Mouse (Mus musculus) lung, adult 2 months (tissue): ENCODE measurements around the gene Zfp366.

Experiments
- CTCF ChIP-seq: fragments of 200-500 bp; IDR thresholded peaks from 2 replicates; pipeline ENCODE4 v1.5.1; 2011; ENCODE audit warnings: mild to moderate bottlenecking, low read length, control low read depth; ENCODE audit not compliant: insufficient read depth
- POLR2A ChIP-seq: fragments of 200-500 bp; IDR thresholded peaks from 2 replicates; pipeline ENCODE4 v1.6.1; 2011; ENCODE audit warnings: low read depth, mild to moderate bottlenecking, control low read depth, low read length, borderline replicate concordance; ENCODE audit errors: extremely low read depth

- TF ChIP-seq CTCF (no peak), POLR2A (no peak)
Observed at GRCm38 (mm10) chr13:99239741-99240140, 55.1 kb downstream of the Zfp366 start.
